In genomic region chr11:117653491-117654351, GRCm38 (mm10) we compare ENCODE assay signal across 8 mouse cellular contexts. TPM values are rescaled to one million over a fixed set of nuclear protein-coding genes. Genes with fewer than 3 reads are reported as not detected.
DNase-seq lines count a peak whose midpoint lies in the region; ATAC-seq and TF ChIP-seq lines count a peak whose summit lies in the region.

Tnrc6c (plus strand) TSS chr11:117654289.

- H3K27me3 ChIP-seq in heart, embryonic 10.5 days (ENCODE audit: insufficient read depth, poor library complexity, severe bottlenecking), result peaks cover 27% of the 10 kb centered on the region
- H3K27me3 ChIP-seq in liver, embryonic 11.5 days (replicated peaks; ENCODE audit: control insufficient read depth, insufficient read depth, low read length), result peaks cover 20% of the 10 kb centered on the region

- WGBS in heart, embryonic 10.5 days, result 1% methylated on average over 62 of the region's 62 CpGs
- WGBS in liver, embryonic 11.5 days, result 2% methylated on average over 62 of the region's 62 CpGs

- peak within 1 kb of the TSS; percentile 91 for H3K4me3 ChIP-seq in embryonic fibroblast, embryonic 13.5 days (ENCODE audit: insufficient read depth, low read length)
- H3K4me3 ChIP-seq in heart, embryonic 10.5 days, result peak within 1 kb of the TSS; percentile 96
- peak within 1 kb of the TSS; percentile 83 for H3K4me3 ChIP-seq in liver, embryonic 11.5 days (ENCODE audit: low read depth, low read length)

- H3K27ac ChIP-seq in embryonic fibroblast, embryonic 13.5 days (ENCODE audit: insufficient read depth, low read length), result peak within 1 kb of the TSS; percentile 28; the same call in 1 of the 2 replicates
- H3K27ac ChIP-seq in heart, embryonic 10.5 days, result peak within 1 kb of the TSS; percentile 98
- peak within 1 kb of the TSS; percentile 77 for H3K27ac ChIP-seq in liver, embryonic 11.5 days (ENCODE audit: low read depth, low read length)

- peak within 1 kb of the TSS; percentile 99 for H3K4me2 ChIP-seq in liver, embryonic 11.5 days

- TF ChIP-seq POLR2A in embryonic fibroblast, embryonic 13.5 days (IDR thresholded peaks at IDR 0.05; ENCODE audit: low read depth, low read length), result no peak; the same call in 1 of the 2 replicates

- TF ChIP-seq CTCF in embryonic fibroblast, embryonic 13.5 days (IDR thresholded peaks at IDR 0.05; ENCODE audit: borderline replicate concordance, insufficient read depth, low read length), result no peak

- H3K4me1 ChIP-seq in embryonic fibroblast, embryonic 13.5 days (ENCODE audit: control insufficient read depth, insufficient read depth, low read length), result no peaks in the 10 kb centered on the region; the same call in 1 of the 2 replicates
- H3K4me1 ChIP-seq in heart, embryonic 10.5 days, result peaks cover 23% of the 10 kb centered on the region
- peaks cover 17% of the 10 kb centered on the region for H3K4me1 ChIP-seq in liver, embryonic 11.5 days (replicated peaks; ENCODE audit: control insufficient read depth, insufficient read depth, low read length)

- DNase-seq in 3T3-L1 (ENCODE audit: low read depth, low spot score), result peak; percentile 57
- peak; percentile 86 for DNase-seq in heart, embryonic 10.5 days (ENCODE audit: low spot score)
- peak; percentile 79 for DNase-seq in kidney, postnatal 10 days
- DNase-seq in liver, embryonic 11.5 days (ENCODE audit: low spot score), result peak; percentile 56
- DNase-seq in naive thymus-derived CD4-positive, alpha-beta T cell, adult 2 months (ENCODE audit: low read depth), result peak; percentile 58
- DNase-seq in telencephalon, adult 2 months (ENCODE audit: low read depth, low spot score), result peak; percentile 87

- peak within 1 kb of the TSS; percentile 91 for H3K9ac ChIP-seq in liver, embryonic 11.5 days (ENCODE audit: low read depth, low read length)

- no peaks in the 10 kb centered on the region for H3K36me3 ChIP-seq in heart, embryonic 10.5 days
- no peaks in the 10 kb centered on the region for H3K36me3 ChIP-seq in liver, embryonic 11.5 days (ENCODE audit: control insufficient read depth, insufficient read depth, low read length)

- peak; percentile 67 for ATAC-seq in activated CD4-positive, CD25-positive, alpha-beta regulatory T cell, adult 4 months
- peak; percentile 77 for ATAC-seq in liver, embryonic 11.5 days (replicated peaks; ENCODE audit: low FRiP score)

- H3K9me3 ChIP-seq in heart, embryonic 10.5 days, result no peaks in the 10 kb centered on the region
- H3K9me3 ChIP-seq in liver, embryonic 11.5 days (ENCODE audit: control insufficient read depth, low read length), result no peaks in the 10 kb centered on the region

RNA-seq across cellular contexts. Expression of gene Tnrc6c, which starts in this region (rescaled TPM):
- 10 to 100 TPM; 14.3 to 16.8 TPM for polyA plus RNA-seq in activated CD4-positive, CD25-positive, alpha-beta regulatory T cell, adult 4 months (2017; shearing (Covaris generic))
- 17.9 and 24.8 TPM in 2 replicates for polyA plus RNA-seq in embryonic fibroblast, embryonic 13.5 days (2011; ENCODE audit: insufficient read length, low read depth, missing spikeins)
- polyA plus RNA-seq in heart, embryonic 10.5 days (2016; fragmentation: Nextera tagmentation; extraction: Ambion mirVana), result 6.1 and 7.4 TPM in 2 replicates
- polyA plus RNA-seq in liver, embryonic 11.5 days (2014; fragmentation: Nextera tagmentation; extraction: Ambion mirVana), result 8.0 TPM in 2 replicates

Comparison
In these comparisons a context has a peak if more than half of its experiments do, and no peak if none do; other contexts are left out.
1. Peak in every context shown above with its lines: DNase-seq, ATAC-seq, H3K4me3 ChIP-seq and H3K27ac ChIP-seq.
2. H3K27ac ChIP-seq: peak in every context shown above with its lines; median percentile 98 in heart, embryonic 10.5 days; 77 in liver, embryonic 11.5 days; 28 in embryonic fibroblast, embryonic 13.5 days.